Mouse (Mus musculus) hindbrain, embryonic 15.5 days (tissue): ENCODE results near the gene Cacna2d3. TPM values are rescaled to one million over a fixed set of nuclear protein-coding genes. Genes with fewer than 3 reads are reported as not detected.

Experiments used
- ATAC-seq: fragments of 200-750 bp; cut with Nextera tagmentation; 2 replicates; pipeline ENCODE4 v1.8.0; 2017; ENCODE audit warnings: low read depth, moderate number of reproducible peaks, moderate TSS enrichment; ENCODE audit not compliant: low FRiP score
- H3K27ac ChIP-seq: fragments of 300-500 bp; sonication (generic); replicated peaks from 2 replicates; pipeline ENCODE4 v1.5.1; 2015; ENCODE audit warnings: mild to moderate bottlenecking, inconsistent platforms
- H3K27me3 ChIP-seq: fragments of 300-500 bp; sonication (generic); 2 replicates; pipeline ENCODE4 v1.6.1; 2015; ENCODE audit warnings: control low read depth, inconsistent platforms
- H3K36me3 ChIP-seq: fragments of 300-500 bp; sonication (generic); 2 replicates; pipeline ENCODE4 v1.6.1; 2015; ENCODE audit warnings: control low read depth, inconsistent platforms
- H3K4me1 ChIP-seq: fragments of 300-500 bp; sonication (generic); replicated peaks from 2 replicates; pipeline ENCODE4 v1.6.1; 2015; ENCODE audit warnings: control low read depth, inconsistent platforms
- H3K4me2 ChIP-seq: fragments of 300-500 bp; sonication (generic); 2 replicates; pipeline ENCODE4 v1.6.1; 2015; ENCODE audit warnings: moderate library complexity, mild to moderate bottlenecking, inconsistent platforms
- H3K4me3 ChIP-seq: fragments of 300-500 bp; sonication (generic); 2 replicates; pipeline ENCODE4 v1.5.1; 2015; ENCODE audit warnings: mild to moderate bottlenecking, inconsistent platforms
- H3K9ac ChIP-seq: fragments of 300-500 bp; sonication (generic); 2 replicates; pipeline ENCODE4 v1.6.1; 2015; ENCODE audit warnings: inconsistent platforms
- H3K9me3 ChIP-seq: fragments of 300-500 bp; sonication (generic); 2 replicates; pipeline ENCODE4 v1.6.1; 2016; ENCODE audit warnings: control low read depth, inconsistent platforms
- WGBS: fragments of 180-500 bp; shearing (Covaris S2); methylation state at CpG from one replicate; pipeline ENCODE4 v1.1.7; 2015; 5-methylcytosine and 5-hydroxymethylcytosine counted together
- polyA plus RNA-seq: library from polyadenylated mRNA; unstranded; fragments of >200 nt; fragmentation: Nextera tagmentation; extraction: Ambion mirVana; gene quantifications from 2 replicates; pipeline ENCODE4 v1.2.1, GENCODE M21; 2015

Gene Cacna2d3
- polyA plus RNA-seq, 1 experiment from 2014 or later = 47.1 TPM

DNA sequence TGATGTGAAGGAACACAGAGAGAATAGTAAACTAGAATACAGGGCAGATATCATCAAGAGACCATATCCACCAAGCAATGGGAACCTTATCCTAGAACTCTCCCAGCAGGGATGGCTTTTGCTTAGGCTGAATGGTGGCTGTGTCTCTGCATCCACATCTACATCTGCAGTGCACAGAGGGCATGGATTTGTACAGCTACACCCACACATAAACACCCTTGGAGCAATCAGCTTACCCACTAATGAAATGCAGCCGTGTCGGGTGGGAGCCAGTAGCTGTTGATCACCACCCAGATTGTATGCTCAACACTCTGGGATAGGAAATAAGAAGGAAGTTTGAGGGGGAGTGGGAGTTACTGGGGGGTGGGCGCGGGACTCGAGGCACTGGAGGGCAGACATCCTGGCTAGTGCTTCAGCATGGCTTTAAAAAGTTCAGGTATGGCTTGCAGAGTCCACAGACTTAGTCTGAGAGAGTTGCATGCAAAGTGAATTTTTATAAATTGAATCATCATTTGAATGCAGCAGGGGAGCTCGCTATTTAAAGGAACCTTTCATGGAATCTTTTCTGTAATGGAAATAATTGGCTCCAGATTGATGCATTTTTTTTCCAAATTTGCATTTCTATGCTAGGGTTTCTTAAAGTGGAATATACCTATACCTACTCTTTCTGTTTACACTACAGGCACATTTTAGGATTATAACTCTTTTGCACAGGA, 693.1 kb downstream of the Cacna2d3 start:
- no peak overlapping the region for H3K27ac ChIP-seq
- no peaks in the 10 kb centered on the region for H3K36me3 ChIP-seq
- no peak overlapping the region for H3K4me2 ChIP-seq
- no peak overlapping the region for H3K9ac ChIP-seq
- H3K4me1 ChIP-seq = peaks cover 12% of the 10 kb centered on the region; the same call in 1 of the 2 replicates
- H3K9me3 ChIP-seq = no peaks in the 10 kb centered on the region
- 45% methylated on average over 6 of the region's 6 CpGs for WGBS
- H3K27me3 ChIP-seq = no peaks in the 10 kb centered on the region
- no peak for ATAC-seq
- no peak overlapping the region for H3K4me3 ChIP-seq

DNA sequence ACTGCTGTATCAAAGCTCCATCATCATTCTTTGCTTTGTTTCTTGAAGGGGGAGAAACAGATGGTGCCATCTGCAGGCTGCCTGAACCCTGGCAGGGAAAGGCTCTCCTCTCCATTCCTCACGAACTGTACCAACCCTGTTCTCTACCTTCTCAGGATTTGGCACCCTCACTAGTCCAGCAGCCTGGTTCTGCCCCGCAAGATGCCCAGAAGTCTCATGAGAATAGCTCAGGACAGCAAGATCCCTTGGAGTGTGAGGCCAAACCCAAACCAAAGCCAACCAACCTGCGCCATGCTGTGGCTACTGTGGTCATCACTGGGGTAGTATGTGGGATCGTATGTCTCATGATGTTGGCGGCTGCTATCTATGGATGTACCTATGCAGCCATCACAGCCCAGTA, 694.4 kb downstream of the Cacna2d3 start:
- Histone ChIP-seq H3K4me2 (no peak overlapping the region), H3K4me1 (peaks cover 12% of the 10 kb centered on the region; the same call in 1 of the 2 replicates), H3K4me3 (no peak overlapping the region), H3K27ac (no peak overlapping the region), H3K27me3 (no peaks in the 10 kb centered on the region), H3K9ac (no peak overlapping the region), H3K9me3 (no peaks in the 10 kb centered on the region), H3K36me3 (no peaks in the 10 kb centered on the region)
- ATAC-seq = no peak
- 91% methylated on average over 5 of the region's 5 CpGs for WGBS

DNA sequence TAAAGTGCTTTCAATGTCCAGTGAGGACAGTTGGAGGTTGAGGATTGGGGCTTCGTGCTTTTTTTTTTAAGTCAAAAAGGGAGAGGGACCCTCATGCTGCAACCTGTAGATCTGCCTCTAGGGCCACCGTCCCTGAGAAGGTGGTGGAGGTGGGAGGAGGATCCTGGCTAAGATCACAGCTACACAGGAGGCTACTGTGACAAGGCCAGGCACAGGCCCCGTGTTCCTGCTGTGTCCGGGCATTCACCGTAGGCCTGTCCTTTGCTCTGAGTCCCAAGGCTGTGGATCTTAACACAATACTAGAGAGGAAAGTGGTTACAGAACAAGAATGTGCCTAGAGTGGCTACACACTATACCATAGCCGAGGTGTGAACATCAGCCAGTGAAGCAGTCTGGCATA, 696.3 kb downstream of the Cacna2d3 start:
- no peaks in the 10 kb centered on the region for H3K9me3 ChIP-seq
- WGBS = 81% methylated on average over 6 of the region's 6 CpGs
- H3K27ac ChIP-seq = no peak overlapping the region
- H3K4me1 ChIP-seq = peaks cover 8% of the 10 kb centered on the region; the same call in 1 of the 2 replicates
- H3K4me3 ChIP-seq = no peak overlapping the region
- ATAC-seq = no peak
- H3K4me2 ChIP-seq = no peak overlapping the region
- no peak overlapping the region for H3K9ac ChIP-seq
- H3K36me3 ChIP-seq = no peaks in the 10 kb centered on the region
- H3K27me3 ChIP-seq = no peaks in the 10 kb centered on the region

DNA sequence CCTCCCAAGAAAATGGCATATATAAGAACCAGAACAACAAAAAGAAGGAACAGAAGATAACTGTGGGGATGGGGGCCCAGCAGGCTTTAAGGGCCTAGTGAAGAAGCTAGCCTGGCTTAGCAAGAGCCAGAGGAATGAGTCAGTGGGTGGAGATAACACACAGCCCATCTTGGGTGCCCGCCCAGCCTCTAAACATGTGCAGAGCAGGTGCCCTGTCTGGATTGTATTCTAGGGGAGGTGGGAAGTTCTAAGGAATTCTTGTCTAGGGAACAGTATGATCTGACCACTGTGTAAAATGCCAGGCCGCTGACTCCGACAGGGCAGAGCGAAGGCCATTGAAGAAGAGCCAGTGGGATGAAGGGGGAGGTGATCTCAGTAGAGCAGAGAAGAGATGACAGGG, 698.4 kb downstream of the Cacna2d3 start:
- H3K36me3 ChIP-seq = no peaks in the 10 kb centered on the region
- no peak for ATAC-seq
- no peaks in the 10 kb centered on the region for H3K9me3 ChIP-seq
- 94% methylated on average over 4 of the region's 4 CpGs for WGBS
- no peak overlapping the region for H3K4me2 ChIP-seq
- H3K27ac ChIP-seq = no peak overlapping the region
- H3K9ac ChIP-seq = no peak overlapping the region
- no peaks in the 10 kb centered on the region for H3K4me1 ChIP-seq
- H3K27me3 ChIP-seq = no peaks in the 10 kb centered on the region
- no peak overlapping the region for H3K4me3 ChIP-seq

DNA sequence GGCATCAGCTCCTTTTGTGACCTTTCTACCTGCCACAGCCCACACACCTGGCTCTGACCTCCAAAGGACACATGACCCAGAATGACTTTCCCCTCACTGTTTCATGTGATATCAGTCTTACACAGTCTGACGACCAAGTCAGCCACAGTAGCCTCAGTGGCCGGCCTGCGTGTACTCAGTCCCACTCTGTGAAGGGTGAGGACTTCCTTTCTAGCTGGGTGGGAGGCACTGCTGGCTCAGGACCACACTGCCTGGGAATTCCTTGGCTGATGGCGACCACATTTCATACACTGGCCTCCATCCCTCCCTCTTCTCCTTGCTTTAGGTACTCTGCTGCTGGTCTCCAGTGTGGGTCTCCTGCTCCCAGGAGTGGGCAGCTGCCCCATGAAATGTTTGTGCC, 700.4 kb downstream of the Cacna2d3 start:
- H3K9me3 ChIP-seq = no peaks in the 10 kb centered on the region
- no peak for ATAC-seq
- H3K27me3 ChIP-seq = no peaks in the 10 kb centered on the region
- 90% methylated on average over 4 of the region's 4 CpGs for WGBS
- H3K27ac ChIP-seq = no peak overlapping the region
- no peak overlapping the region for H3K4me3 ChIP-seq
- no peak overlapping the region for H3K9ac ChIP-seq
- H3K4me2 ChIP-seq = no peak overlapping the region
- H3K36me3 ChIP-seq = no peaks in the 10 kb centered on the region
- H3K4me1 ChIP-seq = peaks cover under 1% of the 10 kb centered on the region; the same call in 1 of the 2 replicates

DNA sequence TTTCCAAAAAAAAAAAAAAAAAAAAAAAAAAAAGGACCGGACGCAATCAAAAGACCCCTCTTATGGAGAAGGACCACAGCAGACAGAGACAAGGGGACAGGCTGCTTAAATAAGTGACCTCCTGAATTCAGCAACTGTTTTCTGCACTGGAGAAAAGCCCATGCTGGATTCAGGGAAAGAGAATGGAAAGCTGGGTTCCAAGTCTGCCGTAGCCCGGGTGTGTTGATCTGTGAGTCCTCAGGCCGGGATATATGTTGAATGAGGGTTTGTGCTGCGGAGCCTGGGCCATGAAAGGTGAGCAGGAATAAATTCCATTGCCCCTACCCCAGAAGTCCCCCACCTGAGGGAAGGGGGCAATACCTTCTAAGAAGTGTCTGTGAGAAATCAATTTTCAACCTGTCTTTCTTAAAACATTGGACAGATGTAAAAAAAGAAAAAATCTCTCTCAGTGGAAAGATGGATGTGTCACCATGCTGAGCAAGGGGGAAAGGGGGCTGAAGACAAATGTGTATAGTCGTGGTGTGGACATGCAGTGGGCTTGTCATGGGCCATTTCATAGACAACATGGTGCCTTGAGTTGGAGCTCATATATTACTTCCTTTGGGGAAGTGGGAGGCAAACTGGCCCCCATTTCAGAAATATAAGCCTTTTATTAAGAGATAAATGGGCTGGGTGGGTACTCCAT, 703.2 kb downstream of the Cacna2d3 start:
- H3K4me2 ChIP-seq = no peak overlapping the region
- ATAC-seq = no peak
- WGBS = 22% methylated on average over 7 of the region's 7 CpGs
- no peaks in the 10 kb centered on the region for H3K9me3 ChIP-seq
- H3K36me3 ChIP-seq = no peaks in the 10 kb centered on the region
- no peak overlapping the region for H3K4me3 ChIP-seq
- no peak overlapping the region for H3K9ac ChIP-seq
- H3K4me1 ChIP-seq = peaks cover 13% of the 10 kb centered on the region
- H3K27me3 ChIP-seq = no peaks in the 10 kb centered on the region
- H3K27ac ChIP-seq = no peak overlapping the region

DNA sequence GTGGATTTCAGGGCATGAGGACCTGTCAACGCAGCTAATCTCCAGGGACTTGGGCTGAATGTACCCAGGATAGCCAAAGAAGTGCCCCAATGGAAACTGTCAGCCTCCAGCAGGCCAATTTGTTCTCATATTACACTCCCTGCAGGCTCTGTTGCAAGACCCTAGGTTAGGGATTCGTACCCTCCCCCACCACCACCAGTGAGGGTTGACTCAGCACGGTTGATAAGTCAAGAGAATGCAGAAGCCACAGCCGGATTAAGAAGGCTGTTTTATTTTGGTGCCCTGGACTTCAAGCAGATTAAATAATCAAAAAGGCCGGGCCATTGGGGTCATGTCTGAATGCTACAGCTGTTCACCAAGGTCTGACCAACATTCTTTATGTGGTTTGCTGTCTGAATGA, 703.8 kb downstream of the Cacna2d3 start, which contains the start of gene Lrtm1:
TSS of gene Lrtm1 (plus strand) at position 326 of the 400 bp plus-strand sequence.
- H3K36me3 ChIP-seq = no peaks in the 10 kb centered on the region
- peaks cover 13% of the 10 kb centered on the region for H3K4me1 ChIP-seq
- H3K4me3 ChIP-seq = no peak within 1 kb of the TSS
- 14% methylated on average over 5 of the region's 5 CpGs for WGBS
- H3K27me3 ChIP-seq = no peaks in the 10 kb centered on the region
- no peak for ATAC-seq
- H3K27ac ChIP-seq = no peak within 1 kb of the TSS
- no peaks in the 10 kb centered on the region for H3K9me3 ChIP-seq
- no peak within 1 kb of the TSS for H3K4me2 ChIP-seq
- H3K9ac ChIP-seq = no peak within 1 kb of the TSS

DNA sequence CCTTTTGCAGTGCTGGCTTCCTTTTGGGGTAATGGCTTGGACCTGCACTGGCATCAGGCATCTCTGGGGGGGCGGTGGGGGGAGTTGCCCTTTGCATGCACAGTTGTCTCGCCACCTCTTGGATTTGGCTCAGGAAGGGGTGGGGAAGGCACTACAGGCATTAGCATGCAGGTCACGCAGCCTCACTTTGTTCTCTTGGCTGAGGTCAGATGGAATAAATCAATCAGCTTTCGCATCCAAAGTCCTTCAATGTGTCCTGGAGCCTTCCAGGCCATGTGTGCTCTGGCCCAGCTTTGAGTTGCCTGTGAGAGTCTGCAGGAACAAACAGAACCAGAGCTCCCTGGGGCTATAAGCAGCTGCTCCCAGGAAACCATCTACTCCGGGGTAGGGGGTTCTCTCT, 705.8 kb downstream of the Cacna2d3 start:
- Histone ChIP-seq H3K4me2 (no peak overlapping the region), H3K4me1 (peaks cover 13% of the 10 kb centered on the region), H3K36me3 (no peaks in the 10 kb centered on the region), H3K9me3 (no peaks in the 10 kb centered on the region), H3K27me3 (no peaks in the 10 kb centered on the region), H3K9ac (no peak overlapping the region), H3K4me3 (no peak overlapping the region), H3K27ac (0 out of 2 replicates have a peak overlapping the region, but pooled peaks have one; percentile 21)
- peak; percentile 83 for ATAC-seq
- WGBS = 20% methylated on average over 5 of the region's 5 CpGs

DNA sequence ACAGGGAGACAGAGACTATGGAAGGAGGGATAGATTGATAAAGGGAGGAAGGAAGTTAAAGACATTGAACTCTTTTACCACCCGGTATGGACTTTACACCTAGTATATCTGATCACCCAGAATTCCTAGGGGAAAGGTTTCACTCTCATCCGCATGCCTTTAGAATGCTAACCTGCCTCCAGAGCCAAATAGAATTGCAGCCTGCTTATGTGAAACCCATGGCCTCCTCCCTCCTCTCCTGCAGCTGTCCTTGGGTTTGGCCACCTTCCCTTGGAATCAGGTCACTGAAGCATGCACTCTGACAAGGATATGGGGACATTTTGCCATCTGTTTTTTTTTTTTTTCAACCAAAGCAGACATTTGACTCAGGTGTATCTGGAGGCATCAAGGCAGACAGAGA, 707.0 kb downstream of the Cacna2d3 start:
- 77% methylated on average over 2 of the region's 2 CpGs for WGBS
- no peaks in the 10 kb centered on the region for H3K9me3 ChIP-seq
- ATAC-seq = no peak
- no peak overlapping the region for H3K4me3 ChIP-seq
- peaks cover 13% of the 10 kb centered on the region for H3K4me1 ChIP-seq
- H3K27ac ChIP-seq = no peak overlapping the region
- H3K4me2 ChIP-seq = no peak overlapping the region
- H3K9ac ChIP-seq = no peak overlapping the region
- H3K27me3 ChIP-seq = no peaks in the 10 kb centered on the region
- no peaks in the 10 kb centered on the region for H3K36me3 ChIP-seq

DNA sequence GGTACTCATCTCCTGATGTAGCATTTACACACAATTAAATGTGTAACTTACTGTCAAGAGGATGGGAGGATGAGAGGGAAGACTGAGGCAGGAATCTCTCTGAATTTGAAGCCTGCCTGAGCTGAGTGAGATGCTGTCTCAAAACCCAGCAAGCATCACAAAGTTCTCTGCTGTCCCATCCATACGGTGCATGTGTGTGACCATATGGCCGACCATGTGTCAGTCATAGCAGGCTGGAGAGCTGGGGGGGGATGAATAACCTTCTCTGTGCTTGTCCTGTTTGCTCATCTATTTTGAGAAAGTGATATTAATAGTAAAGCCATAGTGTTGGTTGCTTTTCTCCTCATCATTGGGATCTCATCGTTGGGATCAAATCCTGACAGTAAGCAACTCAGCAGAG, 708.5 kb downstream of the Cacna2d3 start:
- Histone ChIP-seq H3K4me2 (no peak overlapping the region), H3K27me3 (no peaks in the 10 kb centered on the region), H3K27ac (no peak overlapping the region), H3K9ac (no peak overlapping the region), H3K9me3 (no peaks in the 10 kb centered on the region), H3K4me1 (peaks cover 13% of the 10 kb centered on the region), H3K36me3 (no peaks in the 10 kb centered on the region), H3K4me3 (no peak overlapping the region)
- ATAC-seq = no peak
- WGBS = 71% methylated on average over 3 of the region's 3 CpGs

DNA sequence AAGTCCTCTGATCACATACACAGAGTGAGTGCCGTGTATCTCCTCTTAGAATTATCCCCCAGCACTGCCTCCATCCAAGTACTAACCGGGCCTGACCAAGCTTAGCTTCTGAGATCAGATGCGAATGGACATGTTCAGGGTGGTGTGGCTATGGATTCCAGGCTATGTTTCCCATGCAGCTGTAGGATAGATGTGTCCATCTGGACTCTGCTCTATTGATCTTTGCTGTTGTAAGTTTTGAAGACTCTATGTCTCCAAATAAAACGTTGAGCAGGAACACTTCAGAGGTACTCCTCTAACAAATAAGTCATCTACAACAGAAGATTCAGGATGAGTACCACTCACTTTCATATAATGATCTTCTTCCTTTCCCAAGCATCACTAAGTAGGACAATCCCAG, 712.0 kb downstream of the Cacna2d3 start:
- Histone ChIP-seq H3K9me3 (no peaks in the 10 kb centered on the region), H3K27ac (no peak overlapping the region), H3K9ac (no peak overlapping the region), H3K27me3 (no peaks in the 10 kb centered on the region), H3K4me2 (no peak overlapping the region), H3K36me3 (no peaks in the 10 kb centered on the region), H3K4me1 (peaks cover 2% of the 10 kb centered on the region), H3K4me3 (no peak overlapping the region)
- WGBS = 94% methylated on average over 4 of the region's 4 CpGs
- ATAC-seq = no peak

DNA sequence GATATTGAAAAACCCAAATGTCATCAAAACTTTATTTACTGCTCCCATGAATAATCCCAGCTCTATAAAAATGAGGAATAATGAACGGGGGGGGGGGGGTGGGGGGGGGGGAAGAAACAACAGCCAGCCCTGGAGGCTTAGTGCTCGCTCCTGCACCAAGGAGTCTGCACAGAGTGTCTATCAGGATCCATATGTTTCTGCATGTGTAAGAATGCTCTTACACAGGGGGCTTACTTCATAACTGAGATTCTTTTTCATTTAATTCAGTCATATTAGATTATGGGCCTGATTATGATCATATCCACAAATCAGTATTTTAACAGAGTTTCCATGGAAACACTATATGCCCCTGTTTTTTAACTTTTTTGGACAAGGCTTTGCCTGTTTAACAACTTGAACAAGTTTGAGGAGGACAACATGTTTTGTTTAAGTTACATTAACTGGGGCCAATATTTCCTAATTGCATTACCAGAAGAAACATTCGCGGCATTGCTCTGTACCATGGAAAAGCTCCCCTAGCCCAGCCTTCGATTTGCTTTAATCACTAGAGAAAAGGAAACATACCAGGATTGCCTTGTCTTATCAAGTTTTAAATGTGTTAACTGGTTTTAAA, 716.3 kb downstream of the Cacna2d3 start:
- ATAC-seq = no peak
- Histone ChIP-seq H3K27me3 (no peaks in the 10 kb centered on the region), H3K4me3 (no peak overlapping the region), H3K4me2 (no peak overlapping the region), H3K9ac (no peak overlapping the region), H3K9me3 (no peaks in the 10 kb centered on the region), H3K36me3 (no peaks in the 10 kb centered on the region), H3K4me1 (no peaks in the 10 kb centered on the region), H3K27ac (no peak overlapping the region)
- WGBS = 88% methylated on average over 4 of the region's 5 CpGs
